Mouse (Mus musculus): ENCODE measurements around the gene Zp2. TPM values are rescaled to one million over a fixed set of nuclear protein-coding genes. Genes with fewer than 3 reads are reported as not detected.

Gene Zp2
- polyA plus RNA-seq, 1 experiment from 2014 or later, result not detected

GRCm38 (mm10) chr7:120178935-120179334 lies 33.8 kb upstream of the Zp2 start:
- no peaks in the 10 kb centered on the region for H3K27me3 ChIP-seq (ENCODE audit: control insufficient read depth, insufficient read depth, low read length)
- no peaks in the 10 kb centered on the region for H3K9me3 ChIP-seq (ENCODE audit: control insufficient read depth, low read length)
- 37% methylated on average over 2 of the region's 2 CpGs for WGBS
- H3K9ac ChIP-seq, result no peak overlapping the region
- DNase-seq (ENCODE audit: low spot score) (no peak), ATAC-seq (ENCODE audit: low FRiP score) (no peak)
- no peaks in the 10 kb centered on the region for H3K36me3 ChIP-seq (replicated peaks; ENCODE audit: control insufficient read depth, insufficient read depth)
- H3K4me2 ChIP-seq (replicated peaks), result no peak overlapping the region
- no peak overlapping the region for H3K27ac ChIP-seq
- H3K4me1 ChIP-seq (replicated peaks; ENCODE audit: control insufficient read depth, insufficient read depth, low read length), result 0 out of 2 replicates have a peak, but pooled peaks cover 2% of the 10 kb centered on the region
- no peak overlapping the region for H3K4me3 ChIP-seq (replicated peaks; ENCODE audit: low read length)

GRCm38 (mm10) chr7:120177611-120178010 lies 32.5 kb upstream of the Zp2 start:
- Histone ChIP-seq H3K27me3 (ENCODE audit: control insufficient read depth, insufficient read depth, low read length) (no peaks in the 10 kb centered on the region), H3K36me3 (replicated peaks; ENCODE audit: control insufficient read depth, insufficient read depth) (no peaks in the 10 kb centered on the region), H3K27ac (no peak overlapping the region), H3K4me1 (replicated peaks; ENCODE audit: control insufficient read depth, insufficient read depth, low read length) (0 out of 2 replicates have a peak, but pooled peaks cover 2% of the 10 kb centered on the region), H3K4me2 (replicated peaks) (no peak overlapping the region), H3K9me3 (ENCODE audit: control insufficient read depth, low read length) (no peaks in the 10 kb centered on the region), H3K4me3 (replicated peaks; ENCODE audit: low read length) (no peak overlapping the region), H3K9ac (no peak overlapping the region)
- ATAC-seq (ENCODE audit: low FRiP score) (no peak), DNase-seq (ENCODE audit: low spot score) (no peak)
- WGBS, result 78% methylated on average over 3 of the region's 3 CpGs

DNA sequence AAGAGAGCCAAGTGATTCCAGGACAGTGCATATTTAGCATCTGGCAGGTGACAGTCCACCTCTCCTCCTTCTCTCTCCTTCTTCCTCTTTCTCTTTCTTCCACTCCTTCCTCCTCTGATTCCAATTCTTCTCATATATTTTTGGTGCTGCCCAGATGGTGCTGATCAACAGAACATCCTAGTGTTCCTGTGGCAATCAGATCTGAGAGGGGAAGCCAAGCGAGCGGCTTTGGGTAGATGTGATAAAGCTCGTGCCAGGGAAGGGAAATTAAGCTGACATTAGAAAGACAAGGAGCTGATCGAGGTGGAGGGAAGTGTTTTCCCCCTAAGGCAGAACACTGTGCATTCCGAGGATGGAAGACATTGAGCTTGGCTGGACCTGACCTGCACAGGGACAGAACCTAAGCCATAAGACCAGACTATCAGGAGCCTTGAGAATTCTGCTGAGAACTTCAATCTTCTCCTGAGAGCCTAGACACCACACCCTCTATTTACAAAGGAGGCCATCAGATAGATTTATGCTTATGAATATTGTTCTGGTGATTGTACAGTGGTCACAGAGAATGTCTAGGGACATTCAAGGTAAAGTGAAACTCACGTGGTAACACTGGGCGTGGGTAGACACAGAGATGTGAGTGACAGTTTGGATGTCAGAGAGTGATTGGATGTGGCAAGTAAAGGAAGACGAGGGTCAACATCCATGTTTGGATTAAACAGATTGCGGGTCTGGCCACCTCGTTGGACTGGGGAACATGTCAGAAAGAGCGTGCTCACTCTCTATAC lies 29.8 kb upstream of the Zp2 start:
- ATAC-seq (ENCODE audit: low FRiP score), result no peak
- no peak for DNase-seq (ENCODE audit: low spot score)
- Histone ChIP-seq H3K4me2 (replicated peaks) (no peak overlapping the region), H3K9me3 (ENCODE audit: control insufficient read depth, low read length) (no peaks in the 10 kb centered on the region), H3K9ac (no peak overlapping the region), H3K36me3 (replicated peaks; ENCODE audit: control insufficient read depth, insufficient read depth) (no peaks in the 10 kb centered on the region), H3K27me3 (ENCODE audit: control insufficient read depth, insufficient read depth, low read length) (no peaks in the 10 kb centered on the region), H3K27ac (no peak overlapping the region), H3K4me1 (replicated peaks; ENCODE audit: control insufficient read depth, insufficient read depth, low read length) (0 out of 2 replicates have a peak, but pooled peaks cover 2% of the 10 kb centered on the region), H3K4me3 (replicated peaks; ENCODE audit: low read length) (no peak overlapping the region)
- 89% methylated on average over 11 of the region's 11 CpGs for WGBS

DNA sequence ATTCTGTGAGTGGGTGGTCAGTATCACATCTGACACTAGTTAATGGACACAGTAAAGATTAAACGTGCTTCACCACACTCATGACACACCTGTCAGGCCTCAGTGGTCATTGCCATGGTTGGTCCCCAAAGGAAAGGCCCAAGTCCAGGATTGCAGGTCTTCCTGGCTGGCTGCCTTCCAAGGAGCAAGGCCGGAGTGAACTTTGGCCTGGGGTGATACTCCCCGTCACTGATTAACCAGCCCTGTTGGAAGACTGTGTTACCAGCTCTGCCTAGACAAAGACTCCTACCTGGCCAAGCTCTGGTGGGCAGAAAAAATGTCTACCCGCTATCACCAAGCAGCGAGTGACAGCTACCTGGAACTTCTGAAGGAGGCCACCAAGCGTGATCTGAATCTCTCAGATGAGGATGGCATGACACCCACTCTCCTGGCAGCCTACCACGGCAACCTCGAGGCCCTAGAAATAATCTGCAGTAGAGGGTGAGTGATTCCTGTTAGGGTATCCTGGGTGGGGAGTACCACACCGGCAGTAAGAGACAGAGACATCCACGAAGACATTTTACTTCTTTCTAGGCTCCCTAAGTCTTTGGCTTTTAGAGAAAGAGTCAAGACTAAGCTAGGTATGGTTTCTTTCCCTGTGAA lies 28.6 kb upstream of the Zp2 start, which contains the start of gene Anks4b:
Anks4b (plus strand) TSS at position 256 of the 642 bp plus-strand sequence.
- 0 out of 2 replicates have a peak, but pooled peaks cover 2% of the 10 kb centered on the region for H3K4me1 ChIP-seq (replicated peaks; ENCODE audit: control insufficient read depth, insufficient read depth, low read length)
- DNase-seq (ENCODE audit: low spot score) (no peak), ATAC-seq (ENCODE audit: low FRiP score) (no peak)
- no peaks in the 10 kb centered on the region for H3K9me3 ChIP-seq (ENCODE audit: control insufficient read depth, low read length)
- H3K36me3 ChIP-seq (replicated peaks; ENCODE audit: control insufficient read depth, insufficient read depth), result no peaks in the 10 kb centered on the region
- no peak within 1 kb of the TSS for H3K4me2 ChIP-seq (replicated peaks)
- H3K4me3 ChIP-seq (replicated peaks; ENCODE audit: low read length), result no peak within 1 kb of the TSS
- no peaks in the 10 kb centered on the region for H3K27me3 ChIP-seq (ENCODE audit: control insufficient read depth, insufficient read depth, low read length)
- no peak within 1 kb of the TSS for H3K27ac ChIP-seq
- WGBS, result 86% methylated on average over 10 of the region's 10 CpGs
- H3K9ac ChIP-seq, result no peak within 1 kb of the TSS

DNA sequence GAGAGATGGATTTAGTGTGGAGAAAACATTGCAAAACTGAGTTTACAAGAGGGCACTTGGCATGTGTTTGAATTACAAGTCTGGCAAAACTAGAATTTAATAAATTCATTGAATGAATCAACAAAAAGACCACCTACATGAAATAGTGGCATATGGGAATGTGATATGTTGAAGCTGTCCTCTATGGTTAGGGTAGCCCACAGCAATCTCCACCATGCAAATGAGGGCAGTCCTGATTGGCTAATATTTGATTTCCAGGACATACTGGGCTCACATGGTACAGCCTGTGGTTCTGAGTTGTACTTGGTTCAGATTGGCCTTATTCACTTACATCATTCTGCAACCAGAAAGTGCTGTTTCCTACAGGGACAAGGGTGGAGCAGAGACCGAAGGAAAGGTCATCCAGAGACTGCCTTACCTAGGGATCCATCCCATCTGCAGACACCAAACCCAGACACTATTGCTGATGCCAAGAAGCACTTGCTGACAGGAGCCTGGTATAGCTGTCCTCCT lies 27.2 kb upstream of the Zp2 start:
- Histone ChIP-seq H3K27me3 (ENCODE audit: control insufficient read depth, insufficient read depth, low read length) (no peaks in the 10 kb centered on the region), H3K9me3 (ENCODE audit: control insufficient read depth, low read length) (no peaks in the 10 kb centered on the region), H3K4me3 (replicated peaks; ENCODE audit: low read length) (no peak overlapping the region), H3K9ac (no peak overlapping the region), H3K27ac (no peak overlapping the region), H3K36me3 (replicated peaks; ENCODE audit: control insufficient read depth, insufficient read depth) (no peaks in the 10 kb centered on the region), H3K4me1 (replicated peaks; ENCODE audit: control insufficient read depth, insufficient read depth, low read length) (no peaks in the 10 kb centered on the region), H3K4me2 (replicated peaks) (no peak overlapping the region)
- DNase-seq (ENCODE audit: low spot score) (no peak), ATAC-seq (ENCODE audit: low FRiP score) (no peak)
- 96% methylated on average over 1 of the region's 1 CpGs for WGBS

- no peak for ATAC-seq (ENCODE audit: low FRiP score)
- Histone ChIP-seq H3K36me3 (replicated peaks; ENCODE audit: control insufficient read depth, insufficient read depth) (no peaks in the 10 kb centered on the region), H3K4me2 (replicated peaks) (no peak overlapping the region), H3K27ac (no peak overlapping the region), H3K4me1 (replicated peaks; ENCODE audit: control insufficient read depth, insufficient read depth, low read length) (no peaks in the 10 kb centered on the region), H3K27me3 (ENCODE audit: control insufficient read depth, insufficient read depth, low read length) (no peaks in the 10 kb centered on the region), H3K4me3 (replicated peaks; ENCODE audit: low read length) (no peak overlapping the region), H3K9ac (no peak overlapping the region), H3K9me3 (ENCODE audit: control insufficient read depth, low read length) (no peaks in the 10 kb centered on the region)
- 90% methylated on average over 11 of the region's 11 CpGs for WGBS
- DNase-seq (ENCODE audit: low spot score), result no peak
Measured at GRCm38 (mm10) chr7:120163581-120164251, 18.6 kb upstream of the Zp2 start.

DNA sequence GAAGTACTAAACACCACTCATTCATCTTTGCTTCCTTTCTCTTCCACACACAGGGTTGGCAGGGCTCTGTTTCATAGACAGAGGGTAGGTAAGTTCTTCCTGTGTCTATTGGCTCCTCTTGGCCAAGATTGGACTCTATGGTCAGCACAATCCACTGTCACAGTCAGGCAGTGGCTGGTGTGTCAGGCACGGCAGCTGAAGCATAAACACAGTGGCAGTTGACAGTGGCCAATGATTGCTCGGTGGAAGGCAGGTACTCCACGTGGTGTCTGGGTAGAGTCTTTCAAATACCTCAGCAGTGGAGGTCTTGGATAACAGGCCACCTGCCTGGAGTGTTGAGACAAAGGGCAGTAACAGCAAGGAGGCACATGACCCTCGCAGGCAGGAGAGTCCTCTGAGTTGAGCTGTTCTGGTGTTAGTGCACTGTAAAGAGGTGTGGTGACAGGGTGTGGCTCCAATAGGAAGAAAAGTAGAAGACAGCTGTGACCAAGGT lies 13.1 kb upstream of the Zp2 start:
- Histone ChIP-seq H3K9ac (no peak overlapping the region), H3K27me3 (ENCODE audit: control insufficient read depth, insufficient read depth, low read length) (no peaks in the 10 kb centered on the region), H3K9me3 (ENCODE audit: control insufficient read depth, low read length) (no peaks in the 10 kb centered on the region), H3K4me1 (replicated peaks; ENCODE audit: control insufficient read depth, insufficient read depth, low read length) (peaks cover 14% of the 10 kb centered on the region), H3K27ac (no peak overlapping the region), H3K36me3 (replicated peaks; ENCODE audit: control insufficient read depth, insufficient read depth) (no peaks in the 10 kb centered on the region), H3K4me2 (replicated peaks) (no peak overlapping the region), H3K4me3 (replicated peaks; ENCODE audit: low read length) (no peak overlapping the region)
- WGBS, result 33% methylated on average over 4 of the region's 4 CpGs
- DNase-seq (ENCODE audit: low spot score) (no peak), ATAC-seq (ENCODE audit: low FRiP score) (peak; percentile 55; the same call in 1 of the 2 replicates)

DNA sequence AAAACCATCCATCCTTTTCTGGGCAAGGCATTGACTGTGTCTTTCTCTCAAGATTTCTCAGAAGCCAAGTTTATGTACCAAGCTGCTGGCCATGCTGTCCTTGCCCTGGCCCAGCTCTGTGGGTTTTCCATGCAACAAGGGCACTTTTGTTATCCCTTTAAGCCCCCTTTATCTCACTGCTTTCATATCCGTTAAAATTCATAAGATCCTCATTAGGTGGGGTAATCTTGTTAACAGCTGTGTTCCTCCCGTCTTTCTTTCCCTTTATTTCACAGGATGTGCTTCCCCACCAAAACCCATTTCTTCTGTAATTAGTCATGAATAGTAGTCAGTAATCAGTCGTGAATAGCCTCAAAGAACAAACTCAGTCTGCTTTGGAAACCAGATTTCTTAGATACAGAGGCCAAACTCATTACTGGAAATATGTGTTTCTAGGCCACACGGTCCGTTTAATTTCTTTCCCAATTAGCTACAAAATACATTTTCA lies 12.5 kb upstream of the Zp2 start:
- no peak overlapping the region for H3K27ac ChIP-seq
- H3K9me3 ChIP-seq (ENCODE audit: control insufficient read depth, low read length), result no peaks in the 10 kb centered on the region
- no peak overlapping the region for H3K4me2 ChIP-seq (replicated peaks)
- no peak overlapping the region for H3K9ac ChIP-seq
- peaks cover 14% of the 10 kb centered on the region for H3K4me1 ChIP-seq (replicated peaks; ENCODE audit: control insufficient read depth, insufficient read depth, low read length)
- no peaks in the 10 kb centered on the region for H3K36me3 ChIP-seq (replicated peaks; ENCODE audit: control insufficient read depth, insufficient read depth)
- no peaks in the 10 kb centered on the region for H3K27me3 ChIP-seq (ENCODE audit: control insufficient read depth, insufficient read depth, low read length)
- DNase-seq (ENCODE audit: low spot score) (no peak), ATAC-seq (ENCODE audit: low FRiP score) (peak; percentile 72)
- no peak overlapping the region for H3K4me3 ChIP-seq (replicated peaks; ENCODE audit: low read length)
- 18% methylated on average over 5 of the region's 5 CpGs for WGBS

Data from hindbrain, embryonic 14.5 days (tissue).